Mouse (Mus musculus) 416B (cell line): ENCODE results near the gene Aldoart2.
"Not testable (repeated sequence)": the region's sequence is repeated elsewhere in the genome, so short reads cannot be mapped to it uniquely, and the experiment has no call there.

Experiments used
- DNase-seq: peaks from one replicate; pipeline ENCODE4 v3.0.0; 2011; ENCODE audit warnings: low read depth

Gene Aldoart2

DNA sequence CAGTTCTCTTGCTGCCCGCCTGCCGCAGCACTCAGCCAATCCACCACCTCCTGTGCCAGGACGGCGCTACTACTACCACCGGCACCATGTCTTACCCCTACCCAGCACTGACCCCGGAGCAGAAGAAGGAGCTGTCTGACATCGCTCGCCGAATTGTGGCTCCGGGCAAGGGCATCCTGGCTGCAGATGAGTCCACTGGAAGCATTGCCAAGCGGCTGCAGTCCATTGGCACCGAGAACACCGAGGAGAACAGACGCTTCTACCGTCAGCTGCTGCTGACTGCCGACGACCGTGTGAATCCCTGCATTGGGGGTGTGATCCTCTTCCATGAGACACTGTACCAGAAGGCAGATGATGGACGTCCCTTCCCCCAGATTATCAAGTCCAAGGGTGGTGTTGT lies at the start of gene Aldoart2:
Gene Aldoart2 (plus strand): TSS at position 34 of the 400 bp plus-strand sequence.
- DNase-seq = no peak

DNA sequence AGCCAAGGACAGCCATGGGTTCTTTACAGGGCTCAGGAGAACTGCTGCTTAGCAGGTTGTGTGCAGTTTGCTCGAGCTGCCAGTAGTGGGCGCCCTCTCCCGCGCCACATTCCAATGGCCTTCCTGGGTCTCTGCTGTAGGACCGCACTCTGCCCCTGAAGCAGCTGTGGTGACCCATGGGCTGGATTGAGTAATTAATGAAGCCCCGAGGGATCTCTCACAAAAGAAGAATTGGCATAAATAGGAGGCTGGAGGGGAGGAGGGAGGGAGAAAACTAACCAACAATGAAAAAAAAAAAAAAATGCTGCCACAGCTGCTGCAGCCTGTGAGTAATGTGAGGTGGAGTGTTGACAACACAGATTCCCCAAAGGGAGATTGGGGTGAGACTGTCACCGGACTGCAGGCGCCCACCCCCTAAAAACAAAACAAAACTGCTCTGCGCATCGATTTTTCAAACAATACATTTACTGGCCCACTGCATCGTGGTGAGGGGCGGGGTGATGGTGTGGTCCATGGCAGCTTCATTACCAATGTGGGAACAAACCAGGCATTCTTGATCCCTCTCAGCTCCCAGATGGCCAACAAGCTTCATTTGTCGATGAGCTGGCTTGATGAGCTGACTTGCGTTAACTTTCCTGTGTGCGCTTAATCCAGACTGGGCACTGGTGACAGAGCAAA lies 46.8 kb upstream of the Aldoart2 start:
- peak; percentile 66 for DNase-seq

DNA sequence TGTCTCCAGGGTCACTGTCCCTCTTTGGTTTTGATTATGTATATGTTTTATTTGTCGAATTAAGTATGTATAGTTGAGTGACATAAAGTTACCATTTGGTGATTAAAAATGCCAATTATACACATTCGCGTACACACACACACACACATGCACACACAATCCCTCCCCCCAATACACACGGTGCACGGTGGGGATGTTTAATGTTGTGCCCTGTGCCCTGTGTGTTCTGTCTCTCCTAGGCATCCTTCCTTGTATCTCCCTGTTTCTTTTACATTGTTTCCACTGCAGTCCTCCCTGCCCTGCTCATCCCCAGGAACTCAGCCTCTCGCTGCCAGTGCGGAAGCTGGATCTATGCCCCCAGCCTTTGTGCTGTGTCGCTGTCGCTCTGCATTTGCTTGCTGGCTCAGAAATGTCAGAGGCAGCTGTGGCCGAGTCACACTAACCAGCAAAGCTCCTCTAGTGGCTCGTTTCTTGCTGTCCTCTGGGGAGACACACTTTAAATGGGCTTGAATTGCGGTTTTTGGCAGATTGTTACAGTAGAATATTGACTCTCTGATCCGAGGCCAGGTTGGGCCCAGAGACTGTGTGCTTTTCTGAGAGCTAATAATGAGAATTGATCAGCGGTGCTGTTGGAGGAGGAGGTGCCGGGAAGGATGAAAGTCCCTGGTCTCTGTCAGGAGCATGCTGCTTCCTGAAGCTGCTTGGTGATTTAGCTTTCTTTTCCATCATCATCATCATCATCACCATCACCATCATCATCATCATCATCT lies 37.9 kb upstream of the Aldoart2 start:
- DNase-seq = no peak

DNA sequence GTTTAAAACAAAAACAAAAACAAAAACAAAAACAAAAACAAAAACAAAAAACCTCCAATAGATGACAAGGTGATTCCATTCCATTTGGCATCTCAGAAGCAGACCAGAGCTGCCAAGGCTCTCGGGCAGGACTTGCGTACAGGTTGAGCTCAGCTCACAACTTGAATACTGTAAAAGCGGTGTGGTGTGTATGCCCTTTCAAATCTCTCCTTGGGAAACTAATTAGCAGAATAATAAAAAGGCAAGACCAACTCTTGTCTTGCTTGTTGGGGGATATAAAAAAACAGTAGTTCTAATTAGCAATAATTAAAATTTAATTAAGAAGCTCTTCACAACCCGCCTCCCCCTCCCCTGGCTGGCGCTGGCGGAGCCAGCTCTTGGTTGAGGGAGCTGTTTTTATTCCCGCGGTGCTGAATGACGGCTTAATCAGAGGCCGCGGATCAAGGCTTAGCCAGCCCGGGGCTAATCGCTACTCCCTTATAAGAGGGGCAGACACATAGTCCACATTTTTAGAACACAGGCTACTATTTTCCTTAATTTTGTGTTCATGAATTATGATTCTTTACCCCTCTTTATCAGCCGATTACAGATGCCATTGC lies 28.4 kb upstream of the Aldoart2 start:
- DNase-seq = no peak

DNA sequence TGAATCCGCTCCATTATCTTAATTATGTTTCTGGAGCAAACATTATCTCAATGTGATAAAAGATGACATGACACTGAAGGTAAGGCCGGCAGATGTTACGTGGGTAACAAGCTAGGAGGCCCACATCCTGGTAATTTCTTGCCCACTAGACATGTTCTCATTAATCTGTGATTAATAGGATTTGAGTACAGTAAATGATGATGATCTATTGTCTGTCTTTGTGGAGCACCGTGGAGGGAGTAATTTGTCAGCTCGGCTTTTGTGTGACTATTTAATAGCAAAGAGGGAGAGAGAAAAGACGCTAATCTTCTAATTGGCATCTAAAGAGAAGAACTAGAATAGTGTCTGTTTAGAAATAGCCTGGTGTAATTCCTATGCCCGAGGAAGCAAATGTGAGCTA lies 27.3 kb upstream of the Aldoart2 start:
- DNase-seq = no peak

DNA sequence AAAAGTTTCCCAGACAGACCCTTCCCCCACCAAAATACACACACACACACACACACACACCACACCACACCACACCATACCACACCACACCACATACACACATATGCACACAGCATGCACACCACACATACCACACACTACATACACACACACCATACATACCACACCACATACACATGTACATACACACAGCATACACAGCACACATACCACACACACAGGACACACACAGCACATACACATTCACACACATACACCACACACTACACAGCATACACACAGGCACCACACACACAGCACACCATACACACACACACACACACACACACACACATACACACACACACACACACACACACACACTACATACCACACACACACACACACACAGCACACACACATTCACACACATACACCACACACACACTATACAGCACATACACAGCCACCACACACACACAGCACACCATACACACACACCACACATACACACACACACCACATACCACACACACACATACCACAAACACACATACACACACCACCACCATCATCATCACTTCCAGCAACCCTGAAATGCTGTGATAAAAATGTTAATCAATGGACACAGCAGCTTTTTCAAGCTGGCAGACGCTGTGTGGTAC lies 26.6 kb upstream of the Aldoart2 start:
- DNase-seq = no peak

DNA sequence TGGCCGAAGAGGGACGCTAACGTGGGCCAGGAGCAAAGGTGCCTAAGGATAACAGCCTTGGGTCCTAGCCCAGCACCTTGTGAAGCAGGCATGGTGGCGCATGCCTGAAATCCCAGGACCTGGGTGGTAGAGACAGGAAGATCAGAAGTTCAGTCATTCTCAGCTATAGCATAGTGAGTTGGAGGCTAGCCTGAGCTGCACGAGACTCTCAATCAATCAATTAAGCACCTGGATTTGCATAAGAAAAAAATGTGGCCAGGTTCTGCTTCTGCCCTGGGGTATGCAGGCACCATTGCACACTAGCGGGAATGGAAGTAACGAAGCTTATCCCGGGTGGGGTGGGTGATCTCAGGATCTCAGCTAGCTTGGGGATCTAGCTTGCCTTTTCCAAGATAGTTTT lies 25.9 kb upstream of the Aldoart2 start:
- no peak for DNase-seq

DNA sequence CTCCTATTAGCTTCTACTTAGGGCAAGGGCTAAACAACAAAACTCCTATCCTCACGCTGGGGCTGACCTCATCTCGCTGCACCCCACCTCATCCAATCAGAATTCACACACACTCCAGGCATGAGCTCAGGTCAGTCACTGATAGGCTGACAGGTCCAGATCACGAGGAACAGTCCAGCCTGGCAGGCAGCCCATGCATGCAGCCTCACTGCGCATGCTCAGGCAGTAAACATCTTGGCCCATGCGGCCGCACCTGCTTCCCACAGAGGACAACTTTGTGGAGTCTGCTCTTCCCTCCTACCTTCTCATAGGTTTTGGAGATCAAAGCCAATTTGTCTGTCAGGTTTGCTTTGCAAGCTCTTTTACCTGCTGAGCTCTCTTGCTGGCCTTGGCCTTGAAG lies 10.1 kb upstream of the Aldoart2 start:
- DNase-seq = not testable (repeated sequence)

DNA sequence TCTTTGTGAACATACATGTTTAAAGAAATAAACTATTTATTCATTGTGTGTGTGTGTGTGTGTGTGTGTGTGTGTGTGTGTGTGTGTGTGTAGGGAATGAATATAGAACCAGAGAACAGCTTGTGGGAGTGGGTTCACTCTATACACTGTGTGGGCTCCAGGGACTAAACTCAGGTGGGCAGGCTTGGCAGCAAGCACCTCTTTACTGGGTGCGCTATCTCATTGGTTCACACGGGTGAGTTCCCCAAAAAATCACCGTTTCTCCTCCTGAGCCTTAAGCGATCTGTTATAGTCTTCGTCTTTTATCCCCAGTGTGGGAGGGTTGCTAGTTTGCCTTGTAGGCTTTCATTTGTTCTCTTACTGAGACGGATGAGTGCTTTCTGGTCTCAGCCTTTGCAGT lies 7.2 kb upstream of the Aldoart2 start:
- no peak for DNase-seq

DNA sequence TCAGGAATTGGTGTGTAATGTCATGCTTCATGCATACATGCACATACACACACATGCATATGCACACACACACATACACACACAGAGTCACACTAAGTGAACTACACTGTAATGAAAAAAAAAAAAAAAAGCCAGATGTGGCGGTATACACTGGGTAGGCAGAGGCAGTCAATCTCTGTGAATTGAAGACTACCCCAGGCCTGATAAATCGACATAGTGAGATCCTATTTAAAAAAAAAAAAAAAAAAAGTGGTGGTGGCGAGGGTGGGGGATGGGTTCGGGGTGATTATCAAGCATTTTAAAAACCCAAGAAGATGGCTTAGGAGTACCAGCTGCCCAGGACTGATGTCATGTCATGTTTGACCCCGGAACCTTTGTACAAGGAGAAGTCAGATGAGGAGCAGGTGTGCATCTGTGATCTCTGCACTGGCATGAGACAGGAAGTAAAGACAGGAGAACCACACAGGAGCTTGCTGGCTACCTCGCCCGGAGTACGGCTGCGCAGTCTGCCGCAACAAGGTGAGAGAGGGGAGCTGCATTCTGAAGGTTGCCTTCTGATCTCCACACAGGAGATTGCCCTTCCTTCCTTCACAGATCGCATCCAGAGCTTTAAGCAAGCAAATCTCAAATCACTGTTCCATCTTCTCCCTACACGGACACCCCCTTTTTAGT lies 5.7 kb upstream of the Aldoart2 start:
- DNase-seq = no peak

DNA sequence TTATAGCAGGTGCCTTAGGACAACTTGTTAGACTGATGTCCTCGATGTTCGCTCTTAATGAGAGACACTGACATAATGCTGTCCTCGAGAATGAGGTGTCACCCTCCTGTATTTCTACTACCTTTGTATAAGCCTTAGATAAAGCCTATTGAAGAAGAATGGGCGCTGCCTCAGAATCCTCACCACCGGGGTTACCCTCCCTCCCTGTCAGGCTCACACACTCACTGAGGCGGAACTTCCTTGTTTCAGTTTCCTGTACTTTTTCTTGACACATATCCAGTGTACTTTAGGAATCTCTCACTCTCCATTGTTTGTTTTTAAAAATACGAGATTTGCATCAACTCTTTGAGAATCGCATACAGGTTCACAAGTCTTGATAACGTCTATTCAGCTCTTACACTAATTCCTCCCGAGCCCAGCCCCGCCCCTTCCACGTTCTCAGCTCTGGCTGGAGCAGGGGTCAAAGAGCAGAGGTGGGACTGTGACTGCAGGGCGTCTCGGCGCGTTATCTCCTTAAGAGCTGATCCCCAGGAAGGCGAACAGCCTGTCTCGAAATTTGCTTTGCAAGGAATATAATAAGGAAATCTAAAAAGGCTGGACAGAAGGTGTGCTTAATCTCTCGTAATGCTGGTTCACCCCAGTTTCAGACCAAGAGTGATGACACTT lies 4.9 kb upstream of the Aldoart2 start:
- peak; percentile 68 for DNase-seq

DNA sequence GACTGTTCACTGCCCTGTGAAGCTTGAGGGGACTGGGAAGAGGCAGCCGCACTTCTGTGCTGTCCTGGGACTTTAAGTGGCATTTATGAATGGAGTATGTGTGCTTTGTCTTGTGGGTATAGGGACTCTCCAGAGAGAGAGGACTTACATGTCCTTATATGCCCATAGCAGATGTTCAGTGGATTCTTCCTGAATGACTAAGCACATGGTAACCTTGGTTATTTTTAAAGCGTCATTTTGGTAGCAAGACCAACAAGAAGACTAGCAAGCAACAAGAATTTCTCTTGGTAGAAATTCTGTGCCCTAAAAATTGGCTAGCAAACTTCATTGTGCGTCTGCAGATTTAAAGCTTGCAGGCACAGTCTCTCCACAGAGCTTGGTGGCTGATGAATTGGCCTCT lies 1.3 kb upstream of the Aldoart2 start:
- DNase-seq = peak; percentile 66

DNA sequence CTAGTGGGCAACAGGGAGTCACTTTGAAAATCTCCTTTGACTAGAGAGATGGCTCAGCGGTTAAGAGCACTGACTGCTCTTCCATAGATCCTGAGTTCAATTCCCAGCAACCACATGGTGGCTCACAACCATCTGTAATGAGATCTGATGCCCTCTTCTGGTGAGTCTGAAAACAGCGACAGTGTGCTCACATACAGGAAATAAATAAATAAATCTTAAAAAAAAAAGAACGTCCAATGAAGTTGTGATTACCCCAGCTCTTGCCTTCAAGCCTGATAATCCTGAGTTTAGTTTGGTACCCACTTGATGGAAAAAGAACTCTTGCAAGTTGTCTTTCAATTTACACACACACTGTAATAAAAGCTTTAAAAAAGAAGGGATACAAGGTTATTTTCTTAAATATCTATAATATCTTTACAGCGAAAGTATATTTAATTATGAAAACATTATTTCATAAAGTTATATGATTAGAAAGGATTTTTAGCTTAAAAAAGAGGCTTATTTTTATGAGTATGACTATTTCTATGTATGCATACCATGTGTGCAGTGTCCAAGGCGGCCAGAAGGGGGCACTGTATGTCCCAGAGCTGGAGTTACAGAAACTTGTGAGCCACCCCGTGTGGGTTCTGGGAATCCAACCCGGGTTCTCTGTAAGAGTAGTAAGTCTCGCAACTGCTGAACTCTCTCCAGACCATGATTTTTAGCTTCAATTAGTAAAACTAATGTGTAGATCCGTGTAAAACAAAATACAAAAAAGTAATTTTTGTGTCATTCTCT lies 664 bp upstream of the Aldoart2 start:
- DNase-seq = peak; percentile 7

DNA sequence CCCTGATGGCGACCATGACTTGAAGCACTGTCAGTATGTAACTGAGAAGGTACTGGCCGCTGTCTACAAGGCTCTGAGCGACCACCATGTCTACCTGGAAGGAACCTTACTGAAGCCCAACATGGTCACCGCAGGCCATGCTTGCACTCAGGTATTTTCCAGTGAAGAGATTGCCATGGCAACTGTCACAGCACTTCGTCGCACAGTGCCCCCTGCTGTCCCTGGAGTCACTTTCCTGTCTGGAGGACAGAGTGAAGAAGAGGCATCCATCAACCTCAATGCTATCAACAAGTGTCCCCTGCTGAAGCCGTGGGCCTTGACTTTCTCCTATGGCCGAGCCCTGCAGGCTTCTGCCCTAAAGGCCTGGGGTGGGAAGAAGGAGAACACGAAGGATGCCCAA lies 828 bp downstream of the Aldoart2 start:
- DNase-seq = no peak

DNA sequence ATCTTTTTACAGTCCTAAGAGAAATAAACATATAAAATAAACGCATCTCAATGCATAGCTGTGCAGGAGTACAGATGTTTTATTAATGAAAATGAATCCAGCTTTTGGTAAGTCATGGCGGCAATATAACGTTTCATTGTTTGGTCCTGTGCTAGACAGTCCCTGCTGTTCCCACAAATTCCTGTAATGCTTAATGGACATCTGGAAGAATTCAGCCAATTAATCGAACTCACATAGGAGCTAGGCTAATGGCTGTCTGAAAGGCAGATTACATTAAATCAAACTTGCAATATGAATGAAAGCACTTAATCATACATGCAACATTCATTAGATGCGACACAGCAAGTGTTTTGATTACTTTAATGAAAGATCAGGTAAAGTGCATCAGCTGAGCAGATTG lies 1.8 kb downstream of the Aldoart2 start:
- no peak for DNase-seq

DNA sequence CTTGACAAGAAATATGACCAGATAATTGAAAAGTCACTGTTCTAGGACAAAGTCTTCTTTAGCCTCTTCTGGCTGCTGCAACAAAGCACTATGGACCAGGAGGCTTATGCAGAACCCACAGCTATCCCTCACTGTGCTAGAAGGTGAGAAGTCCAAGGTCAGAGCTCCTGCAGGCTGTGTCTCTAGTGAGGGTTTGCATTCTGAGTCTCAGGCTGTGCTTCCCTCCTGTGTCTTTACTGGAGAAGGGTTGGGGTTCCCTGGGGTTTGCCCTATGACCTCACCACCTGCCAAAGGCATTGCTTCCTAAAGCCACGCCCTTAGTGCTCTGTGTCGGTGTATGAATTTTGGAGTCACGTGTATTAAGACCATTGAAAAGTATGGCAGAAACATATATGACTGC lies 3.4 kb downstream of the Aldoart2 start:
- DNase-seq = peak; percentile 12

DNA sequence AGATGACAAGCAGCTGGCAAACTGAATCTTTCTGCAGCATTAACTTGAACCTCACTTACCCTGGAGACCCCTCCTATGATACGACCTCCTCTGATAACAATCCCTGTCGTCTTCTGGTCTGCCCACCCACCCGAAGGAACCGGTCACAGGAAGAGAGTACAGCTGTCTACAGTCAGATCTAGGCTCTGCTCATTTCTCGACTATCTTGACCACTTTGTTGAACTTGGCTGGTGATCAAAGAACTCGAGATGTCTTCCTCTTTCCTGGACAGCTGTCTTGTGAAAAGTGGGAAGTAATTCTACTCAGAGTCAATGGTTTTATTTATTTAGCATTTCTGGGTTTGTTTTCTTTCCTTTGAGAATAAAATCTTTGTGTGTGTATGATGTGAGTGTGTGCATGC lies 4.6 kb downstream of the Aldoart2 start:
- DNase-seq = peak; percentile 84

DNA sequence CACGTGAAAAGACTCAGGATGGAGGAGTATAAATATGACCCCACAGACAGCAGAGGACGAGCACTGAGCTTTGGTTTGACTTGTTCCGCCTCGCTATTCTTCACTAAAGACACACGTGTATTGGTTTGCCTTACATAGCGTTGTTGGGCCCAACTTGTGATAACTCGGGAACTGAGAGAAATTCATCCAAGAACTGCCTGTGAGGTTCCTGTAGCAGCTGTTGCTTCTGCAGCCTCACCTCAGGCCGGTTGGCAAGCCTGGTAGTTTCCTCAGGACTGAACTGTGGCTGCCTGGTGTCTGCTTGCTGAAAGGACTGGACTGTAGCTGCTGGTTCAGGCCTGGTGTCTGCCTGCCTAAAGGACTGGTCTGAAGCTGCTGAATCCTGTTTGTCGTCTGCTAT lies 5.6 kb downstream of the Aldoart2 start:
- no peak for DNase-seq

DNA sequence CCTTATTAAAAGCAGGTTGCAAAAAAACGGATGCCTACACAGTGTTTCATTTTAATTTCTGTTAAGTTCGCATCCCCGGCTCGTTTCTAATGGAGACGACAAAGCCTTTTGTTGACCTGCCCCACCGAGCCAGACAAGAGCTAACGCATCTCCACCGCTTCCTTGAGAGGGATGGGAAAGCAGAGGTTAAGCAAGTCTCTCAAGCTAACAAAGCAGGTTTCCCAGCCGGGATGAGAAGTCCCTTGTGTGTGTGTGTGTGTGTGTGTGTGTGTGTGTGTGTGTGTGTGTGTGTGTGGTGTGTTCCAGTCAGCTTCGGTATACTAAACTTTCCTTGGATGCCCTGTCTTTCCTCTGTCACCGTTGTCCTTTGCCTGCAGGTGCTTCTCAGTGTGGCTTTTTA lies 6.1 kb downstream of the Aldoart2 start:
- DNase-seq = no peak

DNA sequence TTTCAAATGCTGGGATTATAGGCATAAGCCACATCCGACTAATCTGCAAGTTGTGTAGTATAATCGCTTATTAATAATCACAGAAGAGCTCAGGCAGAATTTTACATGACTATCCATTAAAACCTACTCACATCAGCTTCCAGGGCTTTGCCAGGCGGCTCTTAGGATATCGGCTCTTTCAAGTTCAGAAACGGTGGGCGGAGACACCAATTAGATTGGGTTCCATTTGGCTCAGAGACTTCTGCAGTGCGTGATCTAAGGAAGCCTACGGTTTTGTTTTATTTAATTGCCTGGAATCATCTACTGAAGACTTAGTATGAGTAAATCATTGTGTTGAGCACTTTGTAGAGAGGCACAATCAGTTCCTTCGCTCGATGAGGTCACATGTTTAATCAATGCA lies 6.6 kb downstream of the Aldoart2 start:
- no peak for DNase-seq

DNA sequence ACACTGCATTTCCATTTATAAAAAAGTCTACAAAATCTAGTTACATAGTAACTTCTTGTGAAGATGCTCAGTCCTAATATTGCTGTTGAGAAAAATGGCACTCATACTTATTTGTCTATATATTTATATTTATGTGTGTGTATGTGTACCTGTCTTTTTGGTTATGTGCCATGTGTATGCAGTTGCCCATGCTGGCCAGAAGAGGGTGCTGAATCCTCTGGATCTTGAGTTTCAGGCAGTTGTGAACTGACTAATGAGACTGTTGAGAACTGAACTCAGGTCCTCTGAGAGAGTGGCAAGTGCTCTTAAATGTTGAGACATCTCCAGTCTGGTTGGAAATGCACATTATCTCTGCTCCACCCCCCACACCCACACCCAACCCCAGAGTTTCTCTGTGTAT lies 8.1 kb downstream of the Aldoart2 start:
- peak; percentile 19 for DNase-seq
